Mouse (Mus musculus) CH12.LX (cell line): ENCODE data around the gene Sec24a. TPM values are rescaled to one million over a fixed set of nuclear protein-coding genes. Genes with fewer than 3 reads are reported as not detected.

ENCODE experiments used
- DNase-seq: peaks from one replicate; pipeline ENCODE4 v3.0.0-alpha.2; 2013; ENCODE audit errors: extremely low read depth
- H3K27ac ChIP-seq: 2 replicates; pipeline ENCODE4 v1.5.1; 2012; ENCODE audit warnings: low read depth, mild to moderate bottlenecking, control low read depth, moderate library complexity; ENCODE audit not compliant: insufficient read depth
- H3K27me3 ChIP-seq: replicated peaks from 2 replicates; pipeline ENCODE3; 2012; ENCODE audit warnings: inconsistent platforms
- H3K36me3 ChIP-seq, 2 experiments: replicated peaks in 1 of 2; 2 replicates each; pipeline versions ENCODE3 to v1.6.1; 2012; ENCODE audit warnings: inconsistent platforms in 1 of 2, low read length in 1 of 2, mild to moderate bottlenecking in 1 of 2, mixed read lengths in 1 of 2, moderate library complexity in 1 of 2; ENCODE audit not compliant: control insufficient read depth in 1 of 2, insufficient read depth in 1 of 2
- H3K4me1 ChIP-seq, 2 experiments: 2 replicates each; pipeline ENCODE4 v1.6.1; 2012; ENCODE audit warnings: inconsistent platforms in 1 of 2, moderate library complexity in 1 of 2; ENCODE audit not compliant: insufficient read depth in 2 of 2, control insufficient read depth in 1 of 2
- H3K4me2 ChIP-seq: 2 replicates; pipeline ENCODE4 v1.6.1; 2012; ENCODE audit warnings: low read depth, mild to moderate bottlenecking, control low read depth; ENCODE audit not compliant: poor library complexity, insufficient read depth, severe bottlenecking
- H3K4me3 ChIP-seq, 3 experiments: fragments of 150-350 bp in 1 of 3; sonication (generic) in 1 of 3; replicated peaks in 1 of 3; 2 replicates each; pipeline versions ENCODE3 to v1.5.1; 2011 to 2012; ENCODE audit warnings: low read depth in 2 of 3, low read length in 2 of 3, mild to moderate bottlenecking in 2 of 3, moderate library complexity in 2 of 3, control low read depth in 1 of 3, improper control_type of control experiment in 1 of 3, inconsistent platforms in 1 of 3, mixed read lengths in 1 of 3; ENCODE audit not compliant: poor library complexity in 1 of 3
- H3K79me2 ChIP-seq: replicated peaks from 2 replicates; pipeline ENCODE4 v1.6.1; 2012; ENCODE audit warnings: mild to moderate bottlenecking, moderate library complexity; ENCODE audit not compliant: control insufficient read depth, poor library complexity, insufficient read depth, severe bottlenecking; ENCODE audit errors: extremely low read depth
- H3K9ac ChIP-seq: 2 replicates; pipeline ENCODE4 v1.6.1; 2012; ENCODE audit warnings: low read depth, mild to moderate bottlenecking, control low read depth, moderate library complexity; ENCODE audit not compliant: insufficient read depth
- H3K9me3 ChIP-seq: replicated peaks from 2 replicates; pipeline ENCODE3; 2012; ENCODE audit warnings: low read length, inconsistent platforms, mixed read lengths
- E2F4 ChIP-seq: IDR thresholded peaks from 2 replicates; pipeline ENCODE4 v1.6.1; 2011; ENCODE audit warnings: low read depth, low read length, improper control_type of control experiment; ENCODE audit not compliant: insufficient replicate concordance
- ELF1 ChIP-seq: IDR thresholded peaks from 2 replicates; pipeline ENCODE4 v1.6.1; 2014; ENCODE audit warnings: low read depth, mild to moderate bottlenecking, inconsistent platforms, low read length, improper control_type of control experiment
- GABPA ChIP-seq: IDR thresholded peaks from 2 replicates; pipeline ENCODE4 v1.6.1; 2012; ENCODE audit warnings: low read depth, low read length, improper control_type of control experiment, inconsistent platforms; ENCODE audit not compliant: insufficient replicate concordance
- HCFC1 ChIP-seq: IDR thresholded peaks from 2 replicates; pipeline ENCODE4 v1.6.1; 2012; ENCODE audit warnings: low read depth, mild to moderate bottlenecking, inconsistent platforms, low read length, improper control_type of control experiment
- JUN ChIP-seq: IDR thresholded peaks from 2 replicates; pipeline ENCODE4 v1.6.1; 2011; ENCODE audit warnings: low read depth, mild to moderate bottlenecking, low read length, improper control_type of control experiment, moderate library complexity; ENCODE audit not compliant: insufficient read depth
- JUND ChIP-seq: conservative IDR thresholded peaks from 2 replicates; pipeline ENCODE4 v1.6.1; 2011; ENCODE audit warnings: low read depth, low read length, improper control_type of control experiment
- KAT2A ChIP-seq: IDR thresholded peaks from 2 replicates; pipeline ENCODE4 v1.6.1; 2012; ENCODE audit warnings: low read length, improper control_type of control experiment, inconsistent platforms; ENCODE audit not compliant: insufficient replicate concordance
- MAFK ChIP-seq: IDR thresholded peaks from 2 replicates; pipeline ENCODE4 v1.6.1; 2011; ENCODE audit warnings: low read length, improper control_type of control experiment; ENCODE audit not compliant: insufficient replicate concordance
- MAZ ChIP-seq: IDR thresholded peaks from 2 replicates; pipeline ENCODE4 v1.6.1; 2012; ENCODE audit warnings: low read depth, mild to moderate bottlenecking, inconsistent platforms, low read length, improper control_type of control experiment, moderate library complexity
- MEF2A ChIP-seq: IDR thresholded peaks from 2 replicates; pipeline ENCODE4 v1.6.1; 2014; ENCODE audit warnings: low read depth, mild to moderate bottlenecking, inconsistent platforms, low read length, improper control_type of control experiment, borderline replicate concordance
- MXI1 ChIP-seq: IDR thresholded peaks from 2 replicates; pipeline ENCODE4 v1.6.1; 2011; ENCODE audit warnings: mild to moderate bottlenecking, low read depth, low read length, improper control_type of control experiment
- MYC ChIP-seq: IDR thresholded peaks from 2 replicates; pipeline ENCODE4 v1.6.1; 2011; ENCODE audit warnings: low read depth, mild to moderate bottlenecking, improper control_type of control experiment, low read length
- NRF1 ChIP-seq: IDR thresholded peaks from 2 replicates; pipeline ENCODE4 v1.6.1; 2014; ENCODE audit warnings: low read depth, mild to moderate bottlenecking, inconsistent platforms, low read length, improper control_type of control experiment, moderate library complexity
- PAX5 ChIP-seq: IDR thresholded peaks from 2 replicates; pipeline ENCODE4 v1.6.1; 2012; ENCODE audit warnings: low read length, inconsistent platforms, mixed read lengths
- POLR2A ChIP-seq: IDR thresholded peaks from 2 replicates; pipeline ENCODE4 v1.6.1; 2011; ENCODE audit warnings: low read depth, mild to moderate bottlenecking, improper control_type of control experiment, low read length
- POLR2AphosphoS2 ChIP-seq: IDR thresholded peaks from 2 replicates; pipeline ENCODE4 v1.6.1; 2011; ENCODE audit warnings: low read depth, low read length, improper control_type of control experiment
- RAD21 ChIP-seq: IDR thresholded peaks from 2 replicates; pipeline ENCODE4 v1.6.1; 2011; ENCODE audit warnings: low read depth, mild to moderate bottlenecking, low read length, improper control_type of control experiment, moderate library complexity
- SIN3A ChIP-seq: IDR thresholded peaks from 2 replicates; pipeline ENCODE4 v1.6.1; 2012; ENCODE audit warnings: low read length, improper control_type of control experiment, inconsistent platforms
- TCF12 ChIP-seq: IDR thresholded peaks from 2 replicates; pipeline ENCODE4 v1.6.1; 2014; ENCODE audit warnings: low read depth, mild to moderate bottlenecking, inconsistent platforms, low read length, improper control_type of control experiment
- ZC3H11A ChIP-seq: IDR thresholded peaks from 2 replicates; pipeline ENCODE4 v1.6.1; 2012; ENCODE audit warnings: low read depth, mild to moderate bottlenecking, inconsistent platforms, low read length, improper control_type of control experiment
- ZKSCAN1 ChIP-seq: IDR thresholded peaks from 2 replicates; pipeline ENCODE4 v1.6.1; 2012; ENCODE audit warnings: low read depth, inconsistent platforms, low read length, improper control_type of control experiment, borderline replicate concordance
- dilution Hi-C: fragments of 300-500 bp; cut with MboI; formaldehyde crosslinking; loops from 2 replicates; pipeline ENCODE4 v1.14.3; 2020; ENCODE audit warnings: low sequenced_read_pairs; ENCODE audit not compliant: extremely low pct_unique_long_range_greater_than_20kb, extremely low pct_ligation_motif_present
- in situ Hi-C: fragments of 300-500 bp; cut with MboI; formaldehyde crosslinking; loops from 3 replicates; pipeline ENCODE4 v1.14.3; 2019; ENCODE audit warnings: low sequenced_read_pairs, low pct_ligation_motif_present, low pct_unique_long_range_greater_than_20kb, mixed read lengths
- polyA plus RNA-seq: library from polyadenylated mRNA; unstranded; fragments of >175 nt; gene quantifications from 2 replicates; pipeline ENCODE4 v1.2.1, GENCODE M21; 2012; ENCODE audit warnings: low read depth; ENCODE audit not compliant: insufficient read length
- total RNA-seq, 2 experiments: library from RNA; depleted of rRNA; stranded (reverse); fragments of 300-350 nt in 1 of 2; fragments of >200 nt in 1 of 2; gene quantifications; 2 replicates each; pipeline ENCODE4 v1.2.3; 2012 to 2014

Gene Sec24a
- total and polyA plus RNA-seq, 3 experiments, result 5.5 to 16.8 (median 6.3) TPM

DNA sequence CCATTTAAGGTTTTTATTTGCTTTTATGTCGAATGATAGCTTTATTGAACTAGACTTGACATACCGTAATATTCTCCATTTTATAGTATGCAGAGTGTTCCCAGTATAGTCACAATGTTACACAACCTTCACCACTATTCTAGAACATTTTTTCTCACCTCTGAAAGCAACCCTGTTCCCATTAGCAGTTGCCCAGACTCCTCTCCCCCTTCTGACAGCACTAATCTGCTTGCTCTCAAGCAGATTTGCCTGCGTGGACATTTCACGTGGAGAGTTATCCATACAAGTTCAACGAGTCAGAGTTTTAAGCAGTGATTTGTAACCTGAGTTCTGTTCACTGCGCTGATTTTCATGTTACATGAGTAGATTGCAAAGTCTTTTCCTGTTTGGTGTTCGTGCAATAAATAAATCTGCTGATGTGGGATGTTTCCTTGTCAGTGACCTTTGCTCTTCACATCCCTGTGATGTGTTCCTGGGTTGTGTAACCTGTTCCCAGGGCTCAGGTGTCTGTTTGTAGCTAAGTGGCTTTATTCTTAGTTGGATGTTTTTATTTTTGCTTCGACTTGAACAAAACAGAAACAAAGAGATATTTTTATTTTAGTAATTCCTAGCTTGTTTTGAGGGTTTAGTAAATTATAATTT is 4.3 kb upstream of the Sec24a start:
- DNase-seq, result no peak
- H3K9me3 ChIP-seq, result peaks cover 5% of the 10 kb centered on the region
- H3K4me3 ChIP-seq, result no peak overlapping the region
- H3K4me1 ChIP-seq, result peaks cover 10 to 36% of the 10 kb centered on the region in 2 experiments
- H3K79me2 ChIP-seq, result peaks cover 78% of the 10 kb centered on the region
- in situ Hi-C loops (no loop called here), dilution Hi-C loops (no loop called here)
- no peak overlapping the region for H3K9ac ChIP-seq
- no peak overlapping the region for H3K27ac ChIP-seq
- TF ChIP-seq KAT2A, result no peak
- no peak for TF ChIP-seq JUND
- no peak for TF ChIP-seq TCF12
- no peak for TF ChIP-seq MAFK
- no peak for TF ChIP-seq POLR2A
- no peak for TF ChIP-seq MXI1
- no peak for TF ChIP-seq POLR2AphosphoS2
- H3K4me2 ChIP-seq, result no peak overlapping the region
- no peaks in the 10 kb centered on the region for H3K27me3 ChIP-seq
- H3K36me3 ChIP-seq, result peaks cover 5 to 55% of the 10 kb centered on the region in 2 experiments

DNA sequence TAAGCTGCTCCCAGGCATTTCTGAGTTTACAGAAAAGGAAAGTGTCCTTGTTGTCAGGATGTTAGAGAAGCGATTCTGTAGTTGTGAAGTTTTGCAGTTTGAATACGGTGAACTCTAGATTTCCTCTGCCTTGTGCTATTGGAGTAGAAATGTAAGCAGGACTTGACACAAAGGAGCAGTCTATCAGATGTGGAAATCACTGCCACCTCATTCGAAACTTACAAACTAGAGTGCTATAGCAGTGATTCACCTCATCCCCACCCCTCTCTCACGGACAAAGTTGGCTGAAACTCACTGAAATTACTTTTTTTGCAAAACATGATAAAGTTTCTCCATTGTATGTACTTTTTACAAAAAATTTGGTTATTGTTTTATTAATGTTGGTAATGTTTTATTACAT is 1.4 kb upstream of the Sec24a start:
- Histone ChIP-seq H3K4me2 (peak overlapping the region; percentile 100), H3K9ac (peak overlapping the region; percentile 89; the same call in 1 of the 2 replicates), H3K79me2 (peaks cover 54% of the 10 kb centered on the region), H3K4me3 (peak overlapping the region; percentile 80 to 100 (median 93)), H3K27ac (no peak overlapping the region), H3K4me1 (peaks cover 14 to 62% of the 10 kb centered on the region in 2 experiments), H3K9me3 (no peaks in the 10 kb centered on the region), H3K27me3 (no peaks in the 10 kb centered on the region), H3K36me3 (peaks cover 0 to 33% of the 10 kb centered on the region in 2 experiments)
- DNase-seq, result no peak
- in situ Hi-C loops (no loop called here), dilution Hi-C loops (no loop called here)
- no peak for TF ChIP-seq ELF1
- TF ChIP-seq PAX5, result no peak
- TF ChIP-seq JUN, result no peak
- no peak for TF ChIP-seq ZKSCAN1
- no peak for TF ChIP-seq NRF1
- no peak for TF ChIP-seq MYC
- TF ChIP-seq POLR2A, result no peak
- TF ChIP-seq ZC3H11A, result no peak
- no peak for TF ChIP-seq HCFC1
- TF ChIP-seq SIN3A, result no peak
- no peak for TF ChIP-seq MAZ
- TF ChIP-seq JUND, result no peak
- no peak for TF ChIP-seq TCF12
- no peak for TF ChIP-seq GABPA
- TF ChIP-seq RAD21, result no peak
- TF ChIP-seq E2F4, result no peak
- no peak for TF ChIP-seq MEF2A
